Mouse (Mus musculus) neural tube, embryonic 12.5 days (tissue): ENCODE measurements around the gene Ctnnbl1. TPM values are rescaled to one million over a fixed set of nuclear protein-coding genes. Genes with fewer than 3 reads are reported as not detected.

Experiments
- ATAC-seq: fragments of 200-750 bp; cut with Nextera tagmentation; 2 replicates; pipeline ENCODE4 v1.8.0; 2017; ENCODE audit warnings: low read depth, mild to moderate bottlenecking, moderate TSS enrichment, moderate library complexity; ENCODE audit not compliant: low FRiP score
- H3K27ac ChIP-seq: fragments of 300-500 bp; sonication (generic); 2 replicates; pipeline ENCODE4 v1.5.1; 2016
- H3K27me3 ChIP-seq: fragments of 300-500 bp; sonication (generic); replicated peaks from 2 replicates; pipeline ENCODE4 v1.6.1; 2016; ENCODE audit warnings: mild to moderate bottlenecking
- H3K36me3 ChIP-seq: fragments of 300-500 bp; sonication (generic); 2 replicates; pipeline ENCODE4 v1.6.1; 2016; ENCODE audit warnings: mild to moderate bottlenecking
- H3K4me1 ChIP-seq: fragments of 300-500 bp; sonication (generic); 2 replicates; pipeline ENCODE4 v1.6.1; 2016
- H3K4me2 ChIP-seq: fragments of 300-500 bp; sonication (generic); replicated peaks from 2 replicates; pipeline ENCODE4 v1.6.1; 2016; ENCODE audit warnings: mild to moderate bottlenecking
- H3K4me3 ChIP-seq: fragments of 300-500 bp; sonication (generic); 2 replicates; pipeline ENCODE4 v1.5.1; 2016
- H3K9ac ChIP-seq: fragments of 300-500 bp; sonication (generic); 2 replicates; pipeline ENCODE4 v1.6.1; 2016; ENCODE audit warnings: mild to moderate bottlenecking
- H3K9me3 ChIP-seq: fragments of 300-500 bp; sonication (generic); 2 replicates; pipeline ENCODE4 v1.6.1; 2016; ENCODE audit warnings: mild to moderate bottlenecking
- WGBS: fragments of 180-500 bp; shearing (Covaris S2); methylation state at CpG from one replicate; pipeline ENCODE4 v1.1.7; 2016; 5-methylcytosine and 5-hydroxymethylcytosine counted together
- polyA plus RNA-seq: library from polyadenylated mRNA; unstranded; fragments of >200 nt; fragmentation: Nextera tagmentation; extraction: Ambion mirVana; gene quantifications from 2 replicates; pipeline ENCODE4 v1.2.1, GENCODE M21; 2016

Gene Ctnnbl1
- polyA plus RNA-seq, 1 experiment from 2014 or later, result 80.2 TPM

DNA sequence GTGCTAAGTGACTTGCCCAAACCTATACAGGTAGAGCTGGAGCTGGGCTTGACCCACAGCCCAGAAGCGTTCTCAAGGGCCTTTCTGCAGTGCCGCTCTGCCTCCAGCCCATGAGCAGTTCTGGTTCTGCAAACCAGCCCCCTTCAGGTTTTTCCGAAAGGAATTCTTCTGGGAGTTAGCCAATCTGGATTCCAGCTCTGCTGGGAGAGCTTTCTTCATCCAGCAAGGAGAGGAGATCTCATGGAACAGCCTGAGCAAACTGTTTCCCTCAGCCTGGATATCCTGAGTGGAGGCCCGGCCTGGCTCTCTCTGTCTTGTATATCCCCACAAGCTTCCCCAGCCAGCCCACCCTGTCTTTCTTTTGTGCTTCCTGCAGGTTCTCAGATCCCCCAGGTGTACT lies 75.9 kb downstream of the Ctnnbl1 start:
- no peaks in the 10 kb centered on the region for H3K9me3 ChIP-seq
- H3K4me3 ChIP-seq, result no peak overlapping the region
- H3K4me1 ChIP-seq, result peaks cover under 1% of the 10 kb centered on the region
- no peak overlapping the region for H3K27ac ChIP-seq
- no peak overlapping the region for H3K4me2 ChIP-seq
- H3K36me3 ChIP-seq, result peaks cover 28% of the 10 kb centered on the region
- WGBS, result 91% methylated on average over 4 of the region's 4 CpGs
- no peaks in the 10 kb centered on the region for H3K27me3 ChIP-seq
- no peak for ATAC-seq
- no peak overlapping the region for H3K9ac ChIP-seq

DNA sequence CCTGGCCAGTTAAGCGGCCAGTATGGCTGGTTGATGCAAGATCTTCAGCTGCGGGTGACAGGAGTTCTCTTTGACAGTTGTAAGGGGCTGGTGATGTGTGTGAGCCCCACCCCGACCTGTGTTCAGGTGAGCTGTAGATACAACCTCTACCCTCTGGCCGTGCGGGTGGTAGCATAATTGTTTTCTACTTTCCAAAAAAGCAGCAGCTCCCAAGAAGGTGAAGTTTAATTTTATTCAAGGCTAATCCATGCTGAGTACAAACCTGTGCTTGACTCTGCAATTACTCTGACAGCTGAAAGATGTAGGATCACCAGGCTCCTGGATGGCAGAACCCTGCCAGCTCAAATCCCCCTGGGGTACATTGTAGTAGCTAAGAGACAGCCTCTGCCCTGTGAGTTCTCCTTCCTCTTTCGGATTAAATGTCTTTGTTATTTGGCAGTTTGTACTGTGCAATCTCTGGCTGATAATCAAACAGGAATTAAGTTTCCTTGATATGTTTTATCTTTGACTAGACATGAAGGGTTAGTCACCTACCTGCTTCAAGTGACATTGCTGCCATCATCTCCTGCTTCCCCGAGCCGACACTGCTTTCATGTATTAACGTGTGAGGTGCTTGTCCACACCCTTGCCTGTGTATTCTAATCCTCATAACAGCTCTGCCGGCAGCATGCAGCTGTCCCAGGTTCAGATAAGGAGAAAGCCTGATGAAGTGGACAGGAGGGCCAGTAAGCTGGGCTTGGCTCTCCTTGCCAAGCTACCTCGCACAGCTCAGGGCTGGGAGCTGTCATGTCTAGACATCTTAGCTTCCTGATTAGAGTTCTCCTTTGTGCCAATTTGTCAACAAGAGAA lies 77.1 kb downstream of the Ctnnbl1 start:
- Histone ChIP-seq H3K27ac (no peak overlapping the region), H3K36me3 (peaks cover 28% of the 10 kb centered on the region), H3K4me2 (no peak overlapping the region)

DNA sequence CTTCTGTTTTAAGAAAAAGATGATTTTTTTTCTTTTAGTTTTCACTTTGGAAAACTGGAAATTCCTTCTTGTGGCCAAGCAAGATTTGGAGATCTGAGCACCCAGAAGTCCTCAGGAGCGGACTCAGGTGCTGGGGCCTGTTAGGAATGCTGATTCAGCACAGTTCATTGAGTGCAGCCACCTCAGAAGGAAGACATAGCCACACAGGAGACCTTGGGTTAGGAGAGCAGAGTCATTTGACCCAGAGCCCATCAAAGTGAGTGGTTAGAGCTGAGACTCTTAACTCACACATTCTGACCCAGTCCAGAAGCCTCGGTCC lies 77.7 kb downstream of the Ctnnbl1 start:
- ATAC-seq, result no peak
- Histone ChIP-seq H3K4me1 (no peaks in the 10 kb centered on the region), H3K36me3 (peaks cover 32% of the 10 kb centered on the region), H3K9ac (no peak overlapping the region), H3K27me3 (no peaks in the 10 kb centered on the region), H3K4me3 (no peak overlapping the region), H3K9me3 (no peaks in the 10 kb centered on the region), H3K4me2 (no peak overlapping the region), H3K27ac (no peak overlapping the region)
- 96% methylated on average over 2 of the region's 2 CpGs for WGBS

More for the DNA sequence above, 77.1 kb downstream of the Ctnnbl1 start:
- Histone ChIP-seq H3K9ac (no peak overlapping the region), H3K4me3 (no peak overlapping the region), H3K4me1 (no peaks in the 10 kb centered on the region), H3K27me3 (no peaks in the 10 kb centered on the region), H3K9me3 (no peaks in the 10 kb centered on the region)
- WGBS, result 86% methylated on average over 11 of the region's 11 CpGs
- no peak for ATAC-seq

DNA sequence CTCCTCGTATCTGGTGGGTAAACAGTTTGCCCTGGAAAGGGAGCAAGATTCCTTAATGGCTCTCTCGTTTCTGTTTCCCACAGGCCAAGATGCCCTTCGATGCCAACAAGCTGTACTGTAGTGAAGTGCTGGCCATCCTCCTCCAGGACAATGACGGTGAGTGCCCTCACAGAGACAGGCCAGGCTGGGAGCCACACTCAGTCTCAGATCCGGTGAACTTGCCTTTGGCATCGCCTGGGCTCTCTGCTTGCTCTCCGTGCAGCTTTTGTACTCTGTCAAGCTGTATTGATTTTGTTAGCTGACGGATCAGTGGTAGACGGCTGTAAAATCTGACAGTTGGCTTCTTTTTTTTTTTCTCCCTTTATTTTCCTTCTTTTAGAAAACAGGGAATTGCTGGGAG lies 80.5 kb downstream of the Ctnnbl1 start:
- H3K4me1 ChIP-seq, result no peaks in the 10 kb centered on the region
- H3K36me3 ChIP-seq, result peaks cover 11% of the 10 kb centered on the region
- H3K27ac ChIP-seq, result no peak overlapping the region
- H3K27me3 ChIP-seq, result no peaks in the 10 kb centered on the region
- no peaks in the 10 kb centered on the region for H3K9me3 ChIP-seq
- no peak for ATAC-seq
- H3K4me3 ChIP-seq, result no peak overlapping the region
- no peak overlapping the region for H3K4me2 ChIP-seq
- peak overlapping the region; percentile 29; the same call in 1 of the 2 replicates for H3K9ac ChIP-seq
- WGBS, result 71% methylated on average over 9 of the region's 9 CpGs

DNA sequence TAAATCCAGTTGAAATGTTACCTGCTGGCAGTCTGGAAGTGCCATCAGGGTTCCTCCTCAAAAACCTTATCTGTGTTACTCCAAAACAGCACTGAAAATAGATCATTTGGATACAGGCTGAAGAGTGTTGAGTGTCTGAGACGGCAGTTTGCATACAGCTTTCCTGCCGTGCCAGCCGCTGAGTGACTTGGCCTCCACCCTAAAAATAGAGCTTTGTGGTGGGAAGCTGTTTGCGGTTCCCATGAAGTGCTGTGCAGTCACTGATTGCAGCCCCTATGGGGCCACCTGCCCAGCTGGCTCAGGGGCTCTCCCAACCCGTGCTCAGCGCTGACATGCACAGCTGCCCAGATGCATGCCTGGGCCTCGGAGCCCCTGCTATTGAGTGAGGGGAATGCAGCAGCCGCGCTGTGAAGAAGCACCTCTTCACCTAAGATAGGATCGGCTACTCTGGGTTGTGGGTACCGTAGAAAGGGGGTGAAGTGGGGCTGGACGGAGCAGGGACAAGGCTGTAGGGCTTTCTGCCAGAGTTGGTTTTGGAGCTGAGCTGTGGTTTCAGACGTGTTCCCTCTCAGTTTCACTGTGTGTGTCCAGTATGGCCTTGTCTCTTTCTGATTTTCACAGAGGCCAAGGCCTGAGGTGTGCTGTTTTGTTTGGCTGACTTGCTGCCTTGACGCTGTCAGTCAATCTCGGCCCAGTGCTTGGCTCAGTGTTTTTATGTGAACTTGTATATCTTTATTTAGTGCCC lies 81.5 kb downstream of the Ctnnbl1 start:
- Histone ChIP-seq H3K4me3 (no peak overlapping the region), H3K4me1 (no peaks in the 10 kb centered on the region), H3K36me3 (peaks cover 8% of the 10 kb centered on the region), H3K27me3 (no peaks in the 10 kb centered on the region), H3K9me3 (no peaks in the 10 kb centered on the region), H3K9ac (no peak overlapping the region), H3K4me2 (no peak overlapping the region), H3K27ac (no peak overlapping the region)
- ATAC-seq, result no peak
- WGBS, result 77% methylated on average over 15 of the region's 15 CpGs

DNA sequence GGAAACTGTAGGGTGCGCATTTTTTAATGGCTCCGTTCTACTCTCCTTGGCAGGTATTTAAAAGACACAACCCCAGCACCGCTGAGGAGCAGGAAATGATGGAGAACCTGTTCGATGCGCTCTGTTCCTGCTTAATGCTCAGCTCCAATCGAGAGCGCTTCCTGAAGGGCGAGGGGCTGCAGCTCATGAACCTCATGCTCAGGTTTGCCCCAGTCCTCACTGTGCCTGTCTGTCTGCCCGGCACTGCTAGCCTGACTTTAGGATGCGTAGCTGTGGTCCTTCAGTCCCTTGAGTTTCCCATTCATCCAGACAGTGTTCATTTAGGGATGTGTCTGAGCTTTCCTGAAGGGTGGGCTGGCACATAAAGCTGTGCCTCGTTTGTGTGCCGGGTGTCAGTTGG lies 82.2 kb downstream of the Ctnnbl1 start:
- Histone ChIP-seq H3K9ac (no peak overlapping the region), H3K27ac (no peak overlapping the region)
- WGBS, result 91% methylated on average over 12 of the region's 12 CpGs

DNA sequence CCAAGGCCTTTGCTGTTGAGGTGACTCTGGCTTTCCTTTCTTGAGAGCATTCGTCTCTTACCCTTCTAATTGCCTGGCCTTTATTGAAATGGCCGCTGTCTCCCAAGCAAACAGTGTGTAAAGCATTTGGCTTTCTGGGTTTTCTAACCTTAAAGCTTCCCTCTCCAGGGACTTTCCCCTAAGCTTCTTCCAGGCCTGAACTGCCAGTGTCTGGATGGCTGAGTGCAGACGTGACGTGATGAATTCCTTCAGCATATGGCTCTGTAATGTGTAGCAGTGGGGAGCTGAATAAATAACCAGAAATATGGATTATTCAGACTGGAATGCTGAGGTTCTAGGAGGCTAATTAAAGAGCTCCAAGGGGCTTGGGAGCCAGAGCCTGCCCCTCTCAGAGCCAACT lies 84.1 kb downstream of the Ctnnbl1 start:
- H3K27me3 ChIP-seq, result no peaks in the 10 kb centered on the region
- H3K4me2 ChIP-seq, result no peak overlapping the region
- no peak overlapping the region for H3K9ac ChIP-seq
- WGBS, result 51% methylated on average over 4 of the region's 4 CpGs
- H3K4me3 ChIP-seq, result no peak overlapping the region
- peaks cover 8% of the 10 kb centered on the region for H3K36me3 ChIP-seq
- H3K27ac ChIP-seq, result no peak overlapping the region
- no peak for ATAC-seq
- no peaks in the 10 kb centered on the region for H3K9me3 ChIP-seq
- no peaks in the 10 kb centered on the region for H3K4me1 ChIP-seq

More for the DNA sequence above, 82.2 kb downstream of the Ctnnbl1 start:
- Histone ChIP-seq H3K27me3 (no peaks in the 10 kb centered on the region), H3K4me2 (no peak overlapping the region), H3K4me3 (no peak overlapping the region), H3K36me3 (peaks cover 8% of the 10 kb centered on the region), H3K4me1 (no peaks in the 10 kb centered on the region), H3K9me3 (no peaks in the 10 kb centered on the region)
- ATAC-seq, result no peak

DNA sequence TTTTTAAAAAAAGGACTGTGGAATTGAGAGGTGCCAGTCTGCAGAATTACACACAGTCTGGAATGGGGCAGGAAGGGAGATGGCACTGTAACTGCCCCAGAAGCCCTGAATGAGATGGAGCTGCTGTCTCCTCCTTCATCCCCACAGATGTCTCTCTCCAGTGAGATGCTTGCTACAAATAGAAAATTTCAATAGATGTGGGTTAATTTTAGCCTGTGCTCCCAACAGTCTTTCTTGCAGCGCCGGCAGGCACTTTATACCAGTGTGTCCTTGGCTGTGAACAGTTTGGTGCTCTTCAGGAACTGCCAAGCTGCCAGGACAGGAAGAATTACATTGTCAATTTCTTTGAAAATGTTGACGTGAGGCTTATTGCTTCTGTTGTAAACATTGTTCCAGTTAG lies 86.3 kb downstream of the Ctnnbl1 start:
- Histone ChIP-seq H3K4me2 (no peak overlapping the region), H3K9me3 (no peaks in the 10 kb centered on the region), H3K27me3 (no peaks in the 10 kb centered on the region), H3K4me1 (no peaks in the 10 kb centered on the region), H3K27ac (no peak overlapping the region), H3K36me3 (peaks cover 5% of the 10 kb centered on the region; the same call in 1 of the 2 replicates), H3K4me3 (no peak overlapping the region), H3K9ac (no peak overlapping the region)
- 89% methylated on average over 3 of the region's 3 CpGs for WGBS
- no peak for ATAC-seq

DNA sequence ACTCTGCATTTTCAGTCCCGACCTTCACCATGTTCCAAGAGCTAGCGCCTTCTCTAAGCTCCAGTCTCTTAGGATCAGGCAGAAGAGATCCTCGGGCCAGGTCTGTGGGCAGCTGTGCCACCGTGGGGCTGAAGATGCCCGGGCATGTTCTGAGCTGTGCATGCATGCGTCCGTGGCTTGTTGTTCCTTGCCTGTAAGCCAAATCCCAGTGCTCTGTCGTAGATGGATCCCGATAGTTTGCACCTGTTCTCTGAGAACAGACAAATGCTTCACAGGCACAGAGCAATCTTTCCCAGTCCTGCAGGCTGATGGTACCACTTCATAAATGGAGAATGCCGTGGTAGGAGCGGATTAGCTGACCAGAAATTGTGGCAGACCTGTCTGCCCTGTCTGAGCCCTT lies 87.0 kb downstream of the Ctnnbl1 start:
- Histone ChIP-seq H3K9me3 (no peaks in the 10 kb centered on the region), H3K4me1 (no peaks in the 10 kb centered on the region), H3K9ac (no peak overlapping the region), H3K27me3 (no peaks in the 10 kb centered on the region), H3K4me3 (no peak overlapping the region), H3K27ac (no peak overlapping the region), H3K4me2 (no peak overlapping the region), H3K36me3 (peaks cover 5% of the 10 kb centered on the region; the same call in 1 of the 2 replicates)
- WGBS, result 95% methylated on average over 11 of the region's 11 CpGs
- ATAC-seq, result no peak

DNA sequence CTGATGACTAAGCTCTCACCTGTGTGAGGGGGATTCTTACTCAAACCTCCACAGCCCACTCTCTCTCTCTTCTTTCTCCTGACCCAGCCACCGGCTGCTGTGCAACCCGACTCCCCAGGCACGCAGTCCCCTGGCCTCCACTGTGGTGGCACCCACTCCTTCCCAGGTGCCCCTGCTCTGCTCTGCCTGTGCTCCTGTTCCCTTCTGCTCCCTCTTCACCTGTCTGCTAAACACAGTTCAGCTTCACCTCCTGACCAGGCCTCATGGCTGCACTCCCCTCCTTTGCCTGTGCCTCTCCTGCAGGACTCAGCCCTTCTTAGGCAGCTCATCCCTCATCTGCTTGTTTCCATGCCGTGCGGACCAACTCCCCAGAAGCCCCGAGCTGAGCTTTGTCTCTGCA lies 92.9 kb downstream of the Ctnnbl1 start:
- H3K4me3 ChIP-seq, result no peak overlapping the region
- no peaks in the 10 kb centered on the region for H3K9me3 ChIP-seq
- no peaks in the 10 kb centered on the region for H3K4me1 ChIP-seq
- no peak overlapping the region for H3K9ac ChIP-seq
- H3K27ac ChIP-seq, result no peak overlapping the region; the same call in 1 of the 2 replicates
- H3K27me3 ChIP-seq, result no peaks in the 10 kb centered on the region
- WGBS, result 82% methylated on average over 6 of the region's 6 CpGs
- no peak overlapping the region for H3K4me2 ChIP-seq
- no peaks in the 10 kb centered on the region; the same call in 1 of the 2 replicates for H3K36me3 ChIP-seq
- no peak for ATAC-seq

DNA sequence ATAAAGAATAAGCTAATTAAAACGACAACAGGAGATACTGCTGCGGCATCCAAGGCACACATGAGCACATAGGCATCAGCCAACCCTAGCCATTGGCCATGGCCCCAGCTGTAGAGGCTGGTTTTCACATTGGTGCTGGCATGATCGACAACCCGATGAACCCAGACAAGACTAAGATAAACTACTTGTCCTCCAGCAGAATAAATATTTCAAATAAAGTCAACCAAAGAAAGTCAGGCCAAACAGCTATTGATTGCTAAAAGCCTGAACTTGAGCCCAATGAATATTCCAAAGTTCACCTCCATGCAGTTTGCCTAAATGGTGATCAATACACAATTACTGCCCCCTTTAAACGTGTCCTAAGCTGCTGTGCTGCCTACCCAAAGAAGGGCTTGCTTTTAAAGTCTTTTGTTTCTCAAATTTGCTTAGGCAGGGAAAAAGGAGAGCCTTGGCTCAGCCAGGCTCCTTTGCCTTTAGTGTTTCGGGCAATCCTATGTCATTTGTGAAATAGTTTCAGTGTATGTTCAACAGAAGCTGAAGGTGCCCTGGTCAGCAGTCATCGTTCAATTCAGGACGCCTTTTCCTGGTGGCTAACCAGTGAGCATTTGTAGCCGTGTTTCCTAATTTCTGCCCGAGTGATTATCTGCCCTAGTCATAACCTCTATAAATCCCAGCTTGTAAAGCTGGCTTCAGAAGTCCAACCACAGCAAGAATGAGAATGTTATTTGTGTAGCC lies 93.6 kb downstream of the Ctnnbl1 start:
- Histone ChIP-seq H3K9me3 (no peaks in the 10 kb centered on the region), H3K4me2 (no peak overlapping the region), H3K36me3 (no peaks in the 10 kb centered on the region; the same call in 1 of the 2 replicates), H3K27me3 (no peaks in the 10 kb centered on the region), H3K9ac (no peak overlapping the region), H3K4me1 (no peaks in the 10 kb centered on the region), H3K27ac (no peak overlapping the region), H3K4me3 (no peak overlapping the region)
- WGBS, result 81% methylated on average over 10 of the region's 10 CpGs
- ATAC-seq, result no peak

DNA sequence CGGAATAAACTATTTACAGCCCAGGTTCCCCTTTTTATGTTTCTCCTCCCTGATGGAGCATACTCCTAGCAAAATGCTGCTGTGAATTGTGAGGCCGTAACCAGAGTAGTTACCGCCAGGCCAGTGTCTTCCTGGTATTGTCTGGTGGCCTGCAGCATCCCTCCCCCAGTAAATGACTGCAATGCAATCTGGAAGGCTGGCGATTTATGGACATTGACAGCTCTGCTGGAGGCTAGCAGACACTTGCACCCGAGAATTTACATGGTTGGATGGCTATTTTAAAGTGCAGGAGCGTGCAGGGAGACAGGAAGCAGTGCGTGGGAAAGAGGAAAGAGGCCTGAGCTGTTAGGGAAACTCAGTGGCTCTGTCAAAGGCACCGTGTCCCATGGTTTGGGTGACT lies 99.8 kb downstream of the Ctnnbl1 start:
- no peaks in the 10 kb centered on the region for H3K27me3 ChIP-seq
- no peak overlapping the region for H3K27ac ChIP-seq
- H3K9ac ChIP-seq, result no peak overlapping the region
- H3K4me2 ChIP-seq, result 0 out of 2 replicates have a peak overlapping the region, but pooled peaks have one; percentile 5
- H3K4me1 ChIP-seq, result peaks cover 35% of the 10 kb centered on the region
- H3K4me3 ChIP-seq, result no peak overlapping the region
- H3K36me3 ChIP-seq, result peaks cover 11% of the 10 kb centered on the region; the same call in 1 of the 2 replicates
- ATAC-seq, result peak; percentile 37; the same call in 1 of the 2 replicates
- 17% methylated on average over 8 of the region's 8 CpGs for WGBS
- no peaks in the 10 kb centered on the region for H3K9me3 ChIP-seq
